8 mouse cellular contexts compared by ENCODE assay signal in genomic region chr2:118972687-118973376, GRCm38 (mm10). TPM values are rescaled to one million over a fixed set of nuclear protein-coding genes. Genes with fewer than 3 reads are reported as not detected.
DNase-seq lines count a peak whose midpoint lies in the region; ATAC-seq lines count a peak whose summit lies in the region.

No protein-coding gene starts in this region.

- peak; percentile 84 for ATAC-seq in intestine, embryonic 15.5 days
- ATAC-seq in megakaryocyte-erythroid progenitor cell, adult 5-6 weeks (replicated peaks; ENCODE audit: low FRiP score, low TSS enrichment, poor library complexity, severe bottlenecking): peak; percentile 84

- H3K9ac ChIP-seq in intestine, embryonic 15.5 days: peak overlapping the region; percentile 51

- peaks cover 24% of the 10 kb centered on the region; the same call in 1 of the 2 replicates for H3K27me3 ChIP-seq in intestine, embryonic 15.5 days (replicated peaks)

- intact Hi-C loops in left cerebral cortex, postnatal 14 days (cut with DNase I): loop anchor here (1.0 kb wide), 1 partner anchor 72 kb away; no protein-coding TSS in a partner anchor

- H3K4me2 ChIP-seq in intestine, embryonic 15.5 days (replicated peaks): peak overlapping the region; percentile 92

- H3K4me3 ChIP-seq in intestine, embryonic 15.5 days (replicated peaks): peak overlapping the region; percentile 39

- no peak overlapping the region for H3K27ac ChIP-seq in intestine, embryonic 15.5 days

- WGBS in intestine, embryonic 15.5 days: 2% methylated on average over 33 of the region's 33 CpGs

- no peaks in the 10 kb centered on the region for H3K36me3 ChIP-seq in intestine, embryonic 15.5 days

- DNase-seq in adrenal gland, adult 2 months: peak; percentile 93
- peak; percentile 92 for DNase-seq in embryo, embryonic 11 days
- peak; percentile 80 for DNase-seq in gastrocnemius, postnatal 25 days
- DNase-seq in left cerebral cortex, postnatal 14 days (ENCODE audit: low spot score in 2 of 2): peak; percentile 82 to 90
- DNase-seq in right cerebral cortex, postnatal 14 days: peak; percentile 82
- DNase-seq in urinary bladder, postnatal 25 days (ENCODE audit: low spot score): peak; percentile 77

- no peaks in the 10 kb centered on the region for H3K9me3 ChIP-seq in intestine, embryonic 15.5 days

- H3K4me1 ChIP-seq in intestine, embryonic 15.5 days (replicated peaks): 0 out of 2 replicates have a peak, but pooled peaks cover 9% of the 10 kb centered on the region

RNA-seq across cellular contexts. Expression of gene Chst14, which starts 46.5 kb away (rescaled TPM):
- total RNA-seq in adrenal gland, adult 2 months (2021): 10 to 100 TPM in 1 of 2 experiments, 1 to 10 TPM in 1; 7.8 to 15.7 TPM
- polyA plus RNA-seq in adrenal gland, adult 2 months (2012; rRNA removed): 21.6 and 22.0 TPM in 2 replicates
- 1 to 10 TPM; 2.8 TPM for total RNA-seq in gastrocnemius, postnatal 25 days (2021)
- polyA plus RNA-seq in intestine, embryonic 15.5 days (2015; fragmentation: Nextera tagmentation; extraction: Ambion mirVana): 21.0 and 21.3 TPM in 2 replicates
- total RNA-seq in left cerebral cortex, postnatal 14 days (2021): 1 to 10 TPM; 2.3 to 2.4 TPM
- 2.2 and 3.6 TPM in 2 replicates for total RNA-seq in megakaryocyte-erythroid progenitor cell, adult 5-6 weeks (2014; fragmentation: Nextera tagmentation)
- total RNA-seq in megakaryocyte-erythroid progenitor cell, adult 5-6 weeks (2017): 1.1 and 1.7 TPM in 2 replicates

RNA-seq across cellular contexts. Expression of gene Ccdc32, which starts 56.4 kb away (rescaled TPM):
- total RNA-seq in adrenal gland, adult 2 months (2021): 10 to 100 TPM; 13.1 to 21.5 TPM
- 3.3 and 3.8 TPM in 2 replicates for polyA plus RNA-seq in adrenal gland, adult 2 months (2012; rRNA removed)
- 1 to 10 TPM; 3.7 to 4.8 TPM for total RNA-seq in gastrocnemius, postnatal 25 days (2021)
- polyA plus RNA-seq in intestine, embryonic 15.5 days (2015; fragmentation: Nextera tagmentation; extraction: Ambion mirVana): 30.4 and 30.6 TPM in 2 replicates
- total RNA-seq in left cerebral cortex, postnatal 14 days (2021): 10 to 100 TPM; 60.2 TPM
- total RNA-seq in megakaryocyte-erythroid progenitor cell, adult 5-6 weeks (2014; fragmentation: Nextera tagmentation): 15.1 and 18.7 TPM in 2 replicates
- 16.6 and 18.7 TPM in 2 replicates for total RNA-seq in megakaryocyte-erythroid progenitor cell, adult 5-6 weeks (2017)
